Mouse (Mus musculus): ENCODE data around the gene Arhgap42.

The Arhgap42 gene

GRCm38 (mm10) chr9:9144301-9145121, 94.4 kb downstream of the Arhgap42 start:
- intact Hi-C loops (cut with DNase I): no loop called here

- intact Hi-C loops (cut with DNase I): no loop called here
Measured at GRCm38 (mm10) chr9:9143102-9143501, 95.8 kb downstream of the Arhgap42 start.

- intact Hi-C loops (cut with DNase I): no loop called here
Measured at GRCm38 (mm10) chr9:9142561-9142960, 96.3 kb downstream of the Arhgap42 start.

GRCm38 (mm10) chr9:9142144-9142543, 96.8 kb downstream of the Arhgap42 start:
- intact Hi-C loops (cut with DNase I): no loop called here

- intact Hi-C loops (cut with DNase I): no loop called here
Measured at GRCm38 (mm10) chr9:9128996-9129694, 109.8 kb downstream of the Arhgap42 start.

GRCm38 (mm10) chr9:9127041-9127755, 111.7 kb downstream of the Arhgap42 start:
- intact Hi-C loops (cut with DNase I): no loop called here

- intact Hi-C loops (cut with DNase I): no loop called here
Measured at GRCm38 (mm10) chr9:9124156-9124555, 114.7 kb downstream of the Arhgap42 start.

- intact Hi-C loops (cut with DNase I): no loop called here
Measured at GRCm38 (mm10) chr9:9114266-9114665, 124.6 kb downstream of the Arhgap42 start.

- intact Hi-C loops (cut with DNase I): no loop called here
Measured at GRCm38 (mm10) chr9:9113847-9114246, 125.1 kb downstream of the Arhgap42 start.

GRCm38 (mm10) chr9:9112921-9113320, 126.0 kb downstream of the Arhgap42 start:
- intact Hi-C loops (cut with DNase I): no loop called here

GRCm38 (mm10) chr9:9107697-9108096, 131.2 kb downstream of the Arhgap42 start:
- intact Hi-C loops (cut with DNase I): no loop called here

- intact Hi-C loops (cut with DNase I): no loop called here
Measured at GRCm38 (mm10) chr9:9104761-9105160, 134.1 kb downstream of the Arhgap42 start.

GRCm38 (mm10) chr9:9102158-9102514, 136.8 kb downstream of the Arhgap42 start:
- intact Hi-C loops (cut with DNase I): no loop called here

GRCm38 (mm10) chr9:9101482-9102157, 137.3 kb downstream of the Arhgap42 start:
- intact Hi-C loops (cut with DNase I): no loop called here

GRCm38 (mm10) chr9:9101055-9101454, 137.8 kb downstream of the Arhgap42 start:
- intact Hi-C loops (cut with DNase I): no loop called here

GRCm38 (mm10) chr9:9097835-9098234, 141.1 kb downstream of the Arhgap42 start:
- intact Hi-C loops (cut with DNase I): loop anchor here (10.0 kb wide), 1 partner anchor 137 kb away; the partner anchor contains the start of gene Arhgap42

- intact Hi-C loops (cut with DNase I): loop anchor here (10.0 kb wide), 1 partner anchor 138 kb away; the partner anchor contains the start of gene Arhgap42
Measured at GRCm38 (mm10) chr9:9096761-9097160, 142.1 kb downstream of the Arhgap42 start.

- intact Hi-C loops (cut with DNase I): loop anchor here (10.0 kb wide), 1 partner anchor 142 kb away; the partner anchor contains the start of gene Arhgap42
Measured at GRCm38 (mm10) chr9:9093096-9093495, 145.8 kb downstream of the Arhgap42 start.

GRCm38 (mm10) chr9:9083441-9083840, 155.5 kb downstream of the Arhgap42 start:
- intact Hi-C loops (cut with DNase I): loop anchor here (10.0 kb wide), 1 partner anchor 291 kb away; no protein-coding TSS in a partner anchor

GRCm38 (mm10) chr9:9052920-9053319, 186.0 kb downstream of the Arhgap42 start:
- intact Hi-C loops (cut with DNase I): no loop called here

GRCm38 (mm10) chr9:9051184-9051583, 187.7 kb downstream of the Arhgap42 start:
- intact Hi-C loops (cut with DNase I): loop anchor here (2.0 kb wide), 1 partner anchor 324 kb away; no protein-coding TSS in a partner anchor

Data from adrenal gland (tissue).